Mouse (Mus musculus): ENCODE measurements around the gene Krt28. TPM values are rescaled to one million over a fixed set of nuclear protein-coding genes. Genes with fewer than 3 reads are reported as not detected.
A peak's percentile ranks its signal among the peaks of the same experiment; 100 is the strongest.

The Krt28 gene
- polyA plus RNA-seq, 1 experiment from 2014 or later = 3.4 TPM

DNA sequence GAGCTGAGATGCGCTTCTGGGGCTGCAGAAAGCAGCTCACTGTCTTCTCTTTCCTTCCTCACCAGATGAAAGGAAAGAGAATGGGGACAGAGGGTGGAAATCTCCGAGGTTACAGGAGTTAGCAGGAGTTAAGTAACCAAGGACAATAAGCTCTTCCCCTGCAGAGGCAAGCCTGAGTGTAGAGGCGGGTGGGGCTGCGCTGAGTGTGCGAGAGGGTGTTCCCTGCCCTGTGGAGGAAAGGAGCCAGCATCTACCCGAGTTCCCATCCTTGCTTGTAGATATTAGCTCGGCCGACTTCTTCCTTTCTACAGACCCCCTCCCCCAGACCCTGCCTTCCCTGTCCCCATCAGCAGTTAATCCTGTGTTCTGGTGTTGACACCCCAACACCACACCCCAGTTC is 24.1 kb upstream of the Krt28 start:
- no peak overlapping the region for H3K4me2 ChIP-seq (ENCODE audit: low read depth, low read length)
- H3K4me1 ChIP-seq (ENCODE audit: control insufficient read depth, insufficient read depth, low read length) = no peaks in the 10 kb centered on the region
- H3K9ac ChIP-seq (ENCODE audit: low read depth, low read length) = no peak overlapping the region
- DNase-seq (ENCODE audit: low spot score) = no peak
- H3K9me3 ChIP-seq (ENCODE audit: control insufficient read depth, low read length) = no peaks in the 10 kb centered on the region
- no peak for ATAC-seq (ENCODE audit: low read depth)
- no peaks in the 10 kb centered on the region for H3K27me3 ChIP-seq (replicated peaks; ENCODE audit: control insufficient read depth, insufficient read depth, low read length)
- H3K36me3 ChIP-seq (ENCODE audit: control insufficient read depth, insufficient read depth, low read length) = no peaks in the 10 kb centered on the region
- 64% methylated on average over 8 of the region's 8 CpGs for WGBS
- H3K4me3 ChIP-seq (ENCODE audit: low read depth, low read length) = no peak overlapping the region
- no peak overlapping the region for H3K27ac ChIP-seq (replicated peaks; ENCODE audit: low read depth, low read length)

DNA sequence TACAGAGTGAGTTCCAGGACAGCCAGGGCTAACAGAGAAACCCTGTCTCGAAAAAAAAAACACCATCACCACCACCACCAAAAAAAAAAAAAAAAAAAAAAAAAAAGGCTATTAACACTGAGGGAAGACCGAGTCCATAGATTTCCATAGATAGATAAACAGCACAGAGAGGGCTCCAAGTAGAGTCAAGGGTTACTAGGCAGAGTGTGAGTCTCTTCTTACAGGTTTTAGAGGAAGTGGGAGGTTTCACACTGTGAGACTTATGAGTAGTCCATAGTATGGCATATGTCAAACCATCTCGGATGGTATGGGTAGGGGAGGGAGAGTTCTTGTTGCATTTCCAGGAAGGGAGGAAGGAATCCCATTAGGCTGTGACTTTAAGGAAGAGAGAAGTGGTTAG is 23.4 kb upstream of the Krt28 start:
- H3K36me3 ChIP-seq (ENCODE audit: control insufficient read depth, insufficient read depth, low read length) = no peaks in the 10 kb centered on the region
- WGBS = 76% methylated on average over 3 of the region's 3 CpGs
- no peak overlapping the region for H3K4me3 ChIP-seq (ENCODE audit: low read depth, low read length)
- ATAC-seq (ENCODE audit: low read depth) (no peak), DNase-seq (ENCODE audit: low spot score) (no peak)
- H3K4me1 ChIP-seq (ENCODE audit: control insufficient read depth, insufficient read depth, low read length) = no peaks in the 10 kb centered on the region
- H3K9me3 ChIP-seq (ENCODE audit: control insufficient read depth, low read length) = no peaks in the 10 kb centered on the region
- no peak overlapping the region for H3K27ac ChIP-seq (replicated peaks; ENCODE audit: low read depth, low read length)
- H3K9ac ChIP-seq (ENCODE audit: low read depth, low read length) = no peak overlapping the region
- no peak overlapping the region for H3K4me2 ChIP-seq (ENCODE audit: low read depth, low read length)
- no peaks in the 10 kb centered on the region for H3K27me3 ChIP-seq (replicated peaks; ENCODE audit: control insufficient read depth, insufficient read depth, low read length)

DNA sequence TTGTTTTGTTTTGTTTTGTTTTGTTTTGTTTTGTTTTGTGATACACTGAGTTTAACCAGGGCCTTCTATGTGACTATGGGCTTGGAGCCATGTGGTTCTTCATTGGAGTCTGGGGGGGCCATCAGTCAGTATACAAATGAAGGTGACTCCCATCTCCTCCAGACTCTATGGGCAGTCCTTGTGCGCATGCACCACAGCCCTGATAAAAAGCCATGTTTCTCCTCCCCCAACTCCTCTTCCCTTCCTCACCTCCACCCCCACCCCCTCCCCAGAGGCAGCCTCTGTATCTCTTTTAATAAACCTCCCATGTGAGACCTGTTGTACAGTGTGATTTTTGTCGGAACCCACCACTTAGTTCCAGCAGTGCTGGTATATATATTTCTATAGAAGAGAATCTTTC is 22.0 kb upstream of the Krt28 start:
- Histone ChIP-seq H3K36me3 (ENCODE audit: control insufficient read depth, insufficient read depth, low read length) (no peaks in the 10 kb centered on the region), H3K4me1 (ENCODE audit: control insufficient read depth, insufficient read depth, low read length) (no peaks in the 10 kb centered on the region), H3K4me2 (ENCODE audit: low read depth, low read length) (no peak overlapping the region), H3K9me3 (ENCODE audit: control insufficient read depth, low read length) (no peaks in the 10 kb centered on the region), H3K27me3 (replicated peaks; ENCODE audit: control insufficient read depth, insufficient read depth, low read length) (no peaks in the 10 kb centered on the region), H3K9ac (ENCODE audit: low read depth, low read length) (no peak overlapping the region), H3K4me3 (ENCODE audit: low read depth, low read length) (no peak overlapping the region), H3K27ac (replicated peaks; ENCODE audit: low read depth, low read length) (no peak overlapping the region)
- DNase-seq (ENCODE audit: low spot score) (no peak), ATAC-seq (ENCODE audit: low read depth) (no peak)
- WGBS = 79% methylated on average over 2 of the region's 2 CpGs

- H3K9ac ChIP-seq (ENCODE audit: low read depth, low read length) = no peak overlapping the region
- no peak overlapping the region for H3K4me3 ChIP-seq (ENCODE audit: low read depth, low read length)
- no peaks in the 10 kb centered on the region for H3K9me3 ChIP-seq (ENCODE audit: control insufficient read depth, low read length)
- 35% methylated on average over 3 of the region's 3 CpGs for WGBS
- H3K27ac ChIP-seq (replicated peaks; ENCODE audit: low read depth, low read length) = no peak overlapping the region
- no peaks in the 10 kb centered on the region for H3K27me3 ChIP-seq (replicated peaks; ENCODE audit: control insufficient read depth, insufficient read depth, low read length)
- no peaks in the 10 kb centered on the region for H3K36me3 ChIP-seq (ENCODE audit: control insufficient read depth, insufficient read depth, low read length)
- H3K4me2 ChIP-seq (ENCODE audit: low read depth, low read length) = no peak overlapping the region
- H3K4me1 ChIP-seq (ENCODE audit: control insufficient read depth, insufficient read depth, low read length) = no peaks in the 10 kb centered on the region
- ATAC-seq (ENCODE audit: low read depth) = no peak
- DNase-seq (ENCODE audit: low spot score) = no peak
These were observed 21.3 kb upstream of the Krt28 start for GRCm38 (mm10) chr11:99396034-99396433.

- ATAC-seq (ENCODE audit: low read depth) = no peak
- no peak for DNase-seq (ENCODE audit: low spot score)
- H3K4me1 ChIP-seq (ENCODE audit: control insufficient read depth, insufficient read depth, low read length) = no peaks in the 10 kb centered on the region
- no peak overlapping the region for H3K27ac ChIP-seq (replicated peaks; ENCODE audit: low read depth, low read length)
- no peaks in the 10 kb centered on the region for H3K9me3 ChIP-seq (ENCODE audit: control insufficient read depth, low read length)
- H3K4me2 ChIP-seq (ENCODE audit: low read depth, low read length) = no peak overlapping the region
- no peak overlapping the region for H3K9ac ChIP-seq (ENCODE audit: low read depth, low read length)
- no peaks in the 10 kb centered on the region for H3K27me3 ChIP-seq (replicated peaks; ENCODE audit: control insufficient read depth, insufficient read depth, low read length)
- no peak overlapping the region for H3K4me3 ChIP-seq (ENCODE audit: low read depth, low read length)
- WGBS = 85% methylated on average over 10 of the region's 10 CpGs
- no peaks in the 10 kb centered on the region for H3K36me3 ChIP-seq (ENCODE audit: control insufficient read depth, insufficient read depth, low read length)
These were observed 17.8 kb upstream of the Krt28 start for GRCm38 (mm10) chr11:99392492-99392891.

DNA sequence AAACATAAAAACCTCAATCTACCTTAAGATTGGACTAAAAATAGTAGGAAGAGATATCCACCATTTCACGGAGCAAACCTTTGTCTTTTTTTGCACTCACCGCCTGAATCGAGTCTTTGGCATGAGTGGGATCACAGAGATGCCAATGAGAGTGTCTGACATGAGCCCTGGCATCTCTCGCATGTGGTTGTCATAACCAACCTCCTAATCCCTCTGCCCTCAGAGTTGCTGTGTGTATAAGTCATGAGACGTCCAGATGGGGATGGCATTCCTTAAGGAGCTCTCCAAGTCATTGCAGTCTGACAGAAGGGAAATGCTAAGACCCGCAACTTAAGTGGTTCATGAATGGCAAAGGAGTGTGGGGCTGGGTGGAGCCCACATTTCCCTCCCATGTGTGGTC is 16.7 kb upstream of the Krt28 start:
- no peaks in the 10 kb centered on the region for H3K36me3 ChIP-seq (ENCODE audit: control insufficient read depth, insufficient read depth, low read length)
- no peaks in the 10 kb centered on the region for H3K9me3 ChIP-seq (ENCODE audit: control insufficient read depth, low read length)
- DNase-seq (ENCODE audit: low spot score) (no peak), ATAC-seq (ENCODE audit: low read depth) (no peak)
- no peak overlapping the region for H3K9ac ChIP-seq (ENCODE audit: low read depth, low read length)
- no peak overlapping the region for H3K27ac ChIP-seq (replicated peaks; ENCODE audit: low read depth, low read length)
- H3K4me3 ChIP-seq (ENCODE audit: low read depth, low read length) = no peak overlapping the region
- H3K4me1 ChIP-seq (ENCODE audit: control insufficient read depth, insufficient read depth, low read length) = no peaks in the 10 kb centered on the region
- no peak overlapping the region for H3K4me2 ChIP-seq (ENCODE audit: low read depth, low read length)
- no peaks in the 10 kb centered on the region for H3K27me3 ChIP-seq (replicated peaks; ENCODE audit: control insufficient read depth, insufficient read depth, low read length)
- WGBS = 75% methylated on average over 6 of the region's 6 CpGs

- H3K4me2 ChIP-seq (ENCODE audit: low read depth, low read length) = no peak overlapping the region; the same call in 1 of the 2 replicates
- H3K9ac ChIP-seq (ENCODE audit: low read depth, low read length) = no peak overlapping the region
- no peaks in the 10 kb centered on the region for H3K9me3 ChIP-seq (ENCODE audit: control insufficient read depth, low read length)
- H3K36me3 ChIP-seq (ENCODE audit: control insufficient read depth, insufficient read depth, low read length) = no peaks in the 10 kb centered on the region
- no peak overlapping the region for H3K4me3 ChIP-seq (ENCODE audit: low read depth, low read length)
- no peak for ATAC-seq (ENCODE audit: low read depth)
- no peaks in the 10 kb centered on the region for H3K4me1 ChIP-seq (ENCODE audit: control insufficient read depth, insufficient read depth, low read length)
- peak; percentile 64 for DNase-seq (ENCODE audit: low spot score)
- peak overlapping the region; percentile 33; the same call in 1 of the 2 replicates for H3K27ac ChIP-seq (replicated peaks; ENCODE audit: low read depth, low read length)
- no peaks in the 10 kb centered on the region for H3K27me3 ChIP-seq (replicated peaks; ENCODE audit: control insufficient read depth, insufficient read depth, low read length)
- 64% methylated on average over 7 of the region's 7 CpGs for WGBS
These were observed 16.2 kb upstream of the Krt28 start for GRCm38 (mm10) chr11:99390866-99391265.

DNA sequence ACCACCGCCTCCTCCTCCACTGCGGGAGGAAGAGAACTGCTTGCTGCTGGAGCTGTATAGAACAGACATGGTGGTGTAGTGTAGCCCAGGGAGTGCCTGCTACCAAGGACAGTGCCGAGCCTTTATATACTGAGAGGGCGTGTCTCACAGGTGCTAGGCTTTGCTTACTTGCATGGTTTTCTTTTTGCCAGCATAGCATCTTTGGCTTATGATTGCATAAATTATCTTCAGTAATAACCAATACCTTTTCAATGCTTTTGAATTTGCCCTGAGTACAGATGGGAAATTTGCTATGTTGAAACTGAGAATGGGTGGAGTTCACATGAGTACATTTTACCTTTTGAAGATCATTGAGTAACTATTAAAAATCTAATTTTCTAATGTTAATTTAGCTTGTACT is 14.6 kb upstream of the Krt28 start, which contains the start of gene Krt10:
Gene Krt10 (minus strand): TSS at position 101 of the 400 bp plus-strand sequence.
- no peak for DNase-seq (ENCODE audit: low spot score)
- Histone ChIP-seq H3K27me3 (replicated peaks; ENCODE audit: control insufficient read depth, insufficient read depth, low read length) (no peaks in the 10 kb centered on the region), H3K9ac (ENCODE audit: low read depth, low read length) (no peak within 1 kb of the TSS), H3K27ac (replicated peaks; ENCODE audit: low read depth, low read length) (no peak within 1 kb of the TSS), H3K36me3 (ENCODE audit: control insufficient read depth, insufficient read depth, low read length) (no peaks in the 10 kb centered on the region), H3K4me1 (ENCODE audit: control insufficient read depth, insufficient read depth, low read length) (no peaks in the 10 kb centered on the region), H3K4me3 (ENCODE audit: low read depth, low read length) (no peak within 1 kb of the TSS), H3K9me3 (ENCODE audit: control insufficient read depth, low read length) (no peaks in the 10 kb centered on the region), H3K4me2 (ENCODE audit: low read depth, low read length) (no peak within 1 kb of the TSS)
- ATAC-seq (ENCODE audit: low read depth) = no peak
- 80% methylated on average over 4 of the region's 4 CpGs for WGBS

- ATAC-seq (ENCODE audit: low read depth) (no peak), DNase-seq (ENCODE audit: low spot score) (no peak)
- Histone ChIP-seq H3K9me3 (ENCODE audit: control insufficient read depth, low read length) (no peaks in the 10 kb centered on the region), H3K4me2 (ENCODE audit: low read depth, low read length) (no peak overlapping the region), H3K4me3 (ENCODE audit: low read depth, low read length) (no peak overlapping the region), H3K36me3 (ENCODE audit: control insufficient read depth, insufficient read depth, low read length) (no peaks in the 10 kb centered on the region), H3K27ac (replicated peaks; ENCODE audit: low read depth, low read length) (no peak overlapping the region), H3K4me1 (ENCODE audit: control insufficient read depth, insufficient read depth, low read length) (no peaks in the 10 kb centered on the region), H3K27me3 (replicated peaks; ENCODE audit: control insufficient read depth, insufficient read depth, low read length) (no peaks in the 10 kb centered on the region), H3K9ac (ENCODE audit: low read depth, low read length) (no peak overlapping the region)
- 93% methylated on average over 18 of the region's 18 CpGs for WGBS
These were observed 14.0 kb upstream of the Krt28 start for GRCm38 (mm10) chr11:99388661-99389060.

Data from embryonic facial prominence, embryonic 14.5 days (tissue).